Mouse (Mus musculus) MEL (cell line): Measurements from ENCODE around the gene Ankrd36. TPM values are rescaled to one million over a fixed set of nuclear protein-coding genes. Genes with fewer than 3 reads are reported as not detected.
"Not testable (repeated sequence)": the region's sequence is repeated elsewhere in the genome, so short reads cannot be mapped to it uniquely, and the experiment has no call there.

Source experiments
- DNase-seq: peaks from one replicate; pipeline ENCODE4 v3.0.0; 2011; ENCODE audit warnings: low read depth, low spot score
- H3K27ac ChIP-seq: 2 replicates; pipeline ENCODE4 v1.5.1; 2012; ENCODE audit warnings: low read depth, mild to moderate bottlenecking, control low read depth, low read length, moderate library complexity; ENCODE audit not compliant: control insufficient read depth
- H3K27me3 ChIP-seq, 2 experiments: fragments of 150-350 bp in 1 of 2; sonication (generic) in 1 of 2; 2 replicates each; pipeline ENCODE4 v1.6.1; 2012; ENCODE audit warnings: low read length in 2 of 2, mild to moderate bottlenecking in 2 of 2, improper control_type of control experiment in 1 of 2, moderate library complexity in 1 of 2; ENCODE audit not compliant: insufficient read depth in 2 of 2, control insufficient read depth in 1 of 2
- H3K36me3 ChIP-seq, 2 experiments: 2 replicates each; pipeline ENCODE4 v1.6.1; 2012 to 2014; ENCODE audit warnings: low read length in 2 of 2, improper control_type of control experiment in 1 of 2, inconsistent platforms in 1 of 2, mild to moderate bottlenecking in 1 of 2; ENCODE audit not compliant: insufficient read depth in 2 of 2, control insufficient read depth in 1 of 2
- H3K4me1 ChIP-seq, 2 experiments: fragments of 150-350 bp in 1 of 2; sonication (generic) in 1 of 2; 2 replicates each; pipeline ENCODE4 v1.6.1; 2012; ENCODE audit warnings: low read length in 2 of 2, improper control_type of control experiment in 1 of 2, mild to moderate bottlenecking in 1 of 2; ENCODE audit not compliant: insufficient read depth in 2 of 2, control insufficient read depth in 1 of 2
- H3K4me3 ChIP-seq, 2 experiments: fragments of 150-350 bp in 1 of 2; sonication (generic) in 1 of 2; 2 replicates each; pipeline ENCODE4 v1.5.1; 2012; ENCODE audit warnings: low read depth in 2 of 2, low read length in 2 of 2, mild to moderate bottlenecking in 2 of 2, moderate library complexity in 2 of 2, control low read depth in 1 of 2, improper control_type of control experiment in 1 of 2; ENCODE audit not compliant: control insufficient read depth in 1 of 2, insufficient read depth in 1 of 2
- H3K79me2 ChIP-seq: 2 replicates; pipeline ENCODE4 v1.6.1; 2012; ENCODE audit warnings: mild to moderate bottlenecking, low read length, moderate library complexity; ENCODE audit not compliant: control insufficient read depth, poor library complexity, insufficient read depth
- H3K9ac ChIP-seq: 2 replicates; pipeline ENCODE4 v1.6.1; 2012; ENCODE audit warnings: low read depth, mild to moderate bottlenecking, control low read depth, low read length, moderate library complexity; ENCODE audit not compliant: control insufficient read depth, poor library complexity, severe bottlenecking
- H3K9me3 ChIP-seq: fragments of 150-350 bp; sonication (generic); replicated peaks from 2 replicates; pipeline ENCODE4 v1.6.1; 2012; ENCODE audit warnings: mild to moderate bottlenecking, low read length, improper control_type of control experiment, moderate library complexity; ENCODE audit not compliant: insufficient read depth
- BHLHE40 ChIP-seq: IDR thresholded peaks from 2 replicates; pipeline ENCODE4 v1.6.1; 2012; ENCODE audit warnings: low read depth, mild to moderate bottlenecking, inconsistent platforms, low read length, improper control_type of control experiment, borderline replicate concordance
- CHD1 ChIP-seq: IDR thresholded peaks from 2 replicates; pipeline ENCODE4 v1.6.1; 2012; ENCODE audit warnings: low read depth, mild to moderate bottlenecking, inconsistent platforms, low read length, improper control_type of control experiment
- CTCF ChIP-seq, 3 experiments: IDR thresholded peaks in 2 of 3; conservative IDR thresholded peaks in 1 of 3; 2 replicates each; pipeline ENCODE4 v1.5.1; 2011 to 2012; ENCODE audit warnings: low read length in 3 of 3, low read depth in 2 of 3, mild to moderate bottlenecking in 2 of 3, improper control_type of control experiment in 1 of 3, inconsistent platforms in 1 of 3, mixed read lengths in 1 of 3, moderate library complexity in 1 of 3; ENCODE audit not compliant: control insufficient read depth in 1 of 3, insufficient read depth in 1 of 3, poor library complexity in 1 of 3, severe bottlenecking in 1 of 3
- EP300 ChIP-seq, 2 experiments: IDR thresholded peaks; 2 replicates each; pipeline ENCODE4 v1.6.1; 2011; ENCODE audit warnings: improper control_type of control experiment in 2 of 2, low read length in 2 of 2, low read depth in 1 of 2, mild to moderate bottlenecking in 1 of 2
- GABPA ChIP-seq: IDR thresholded peaks from 2 replicates; pipeline ENCODE4 v1.6.1; 2012; ENCODE audit warnings: low read depth, mild to moderate bottlenecking, inconsistent platforms, low read length, improper control_type of control experiment, moderate library complexity
- GATA1 ChIP-seq: IDR thresholded peaks from 2 replicates; pipeline ENCODE4 v1.6.1; 2011; ENCODE audit warnings: low read depth, low read length, improper control_type of control experiment
- KAT2A ChIP-seq: conservative IDR thresholded peaks from 2 replicates; pipeline ENCODE4 v1.6.1; 2012; ENCODE audit warnings: low read depth, low read length, improper control_type of control experiment, inconsistent platforms
- MAZ ChIP-seq: IDR thresholded peaks from 2 replicates; pipeline ENCODE4 v1.6.1; 2012; ENCODE audit warnings: low read depth, mild to moderate bottlenecking, inconsistent platforms, low read length, improper control_type of control experiment
- MEF2A ChIP-seq: IDR thresholded peaks from 2 replicates; pipeline ENCODE4 v1.6.1; 2014; ENCODE audit warnings: low read depth, mild to moderate bottlenecking, inconsistent platforms, low read length, improper control_type of control experiment; ENCODE audit not compliant: poor library complexity, insufficient replicate concordance, severe bottlenecking; ENCODE audit errors: extremely low read depth
- MXI1 ChIP-seq: IDR thresholded peaks from 2 replicates; pipeline ENCODE4 v1.6.1; 2011; ENCODE audit warnings: mild to moderate bottlenecking, low read depth, low read length, improper control_type of control experiment
- MYB ChIP-seq: IDR thresholded peaks from 2 replicates; pipeline ENCODE4 v1.6.1; 2011; ENCODE audit warnings: mild to moderate bottlenecking, low read depth, low read length, improper control_type of control experiment
- NRF1 ChIP-seq: IDR thresholded peaks from 2 replicates; pipeline ENCODE4 v1.6.1; 2014; ENCODE audit warnings: low read depth, mild to moderate bottlenecking, inconsistent platforms, low read length, improper control_type of control experiment, moderate library complexity; ENCODE audit not compliant: poor library complexity, insufficient read depth, severe bottlenecking
- TAL1 ChIP-seq: IDR thresholded peaks from 2 replicates; pipeline ENCODE4 v1.6.1; 2012; ENCODE audit warnings: mild to moderate bottlenecking, inconsistent platforms, low read length, moderate library complexity, mixed read lengths
- ZC3H11A ChIP-seq: IDR thresholded peaks from 2 replicates; pipeline ENCODE4 v1.6.1; 2012; ENCODE audit warnings: low read depth, mild to moderate bottlenecking, inconsistent platforms, low read length, improper control_type of control experiment
- ZKSCAN1 ChIP-seq: IDR thresholded peaks from 2 replicates; pipeline ENCODE4 v1.6.1; 2012; ENCODE audit warnings: low read depth, mild to moderate bottlenecking, inconsistent platforms, low read length, improper control_type of control experiment, moderate library complexity
- ZMIZ1 ChIP-seq: IDR thresholded peaks from 2 replicates; pipeline ENCODE4 v1.6.1; 2012; ENCODE audit warnings: low read depth, mild to moderate bottlenecking, inconsistent platforms, low read length, improper control_type of control experiment, moderate library complexity
- ZNF384 ChIP-seq: IDR thresholded peaks from 2 replicates; pipeline ENCODE4 v1.6.1; 2012; ENCODE audit warnings: low read depth, mild to moderate bottlenecking, inconsistent platforms, low read length, improper control_type of control experiment
- polyA plus RNA-seq, 2 experiments: library from polyadenylated mRNA; stranded (reverse) in 1 of 2; unstranded in 1 of 2; fragments of >175 nt in 1 of 2; fragments of >200 nt in 1 of 2; gene quantifications; 2 replicates each; pipeline versions ENCODE4 v1.2.1 to v1.2.4; 2012; ENCODE audit warnings: low replicate concordance in 2 of 2, low read depth in 1 of 2; ENCODE audit not compliant: insufficient read length in 2 of 2, insufficient read depth in 1 of 2, missing spikeins in 1 of 2
- total RNA-seq: library from RNA; depleted of rRNA; stranded (reverse); fragments of 300-350 nt; gene quantifications from 2 replicates; pipeline ENCODE4 v1.2.3, GENCODE M21; 2012

The Ankrd36 gene
- total and polyA plus RNA-seq, 3 experiments, result 3.2 to 3.4 TPM; not detected in 1

- peaks cover 5 to 9% of the 10 kb centered on the region in 2 experiments for H3K4me1 ChIP-seq
- H3K27me3 ChIP-seq, result no peaks in the 10 kb centered on the region
- H3K27ac ChIP-seq, result no peak overlapping the region
- H3K36me3 ChIP-seq, result peaks cover 26 to 39% of the 10 kb centered on the region in 2 experiments
- no peak for DNase-seq
- H3K79me2 ChIP-seq, result 0 out of 2 replicates have a peak, but pooled peaks cover 2% of the 10 kb centered on the region
- no peak overlapping the region for H3K4me3 ChIP-seq
- H3K9me3 ChIP-seq, result no peaks in the 10 kb centered on the region
- TF ChIP-seq ZNF384, result no peak
- TF ChIP-seq NRF1, result no peak
- no peak for TF ChIP-seq MEF2A
- no peak for TF ChIP-seq MYB
- TF ChIP-seq MXI1, result no peak
- no peak for TF ChIP-seq GABPA
- no peak for TF ChIP-seq ZC3H11A
- no peak for TF ChIP-seq MAZ
- TF ChIP-seq CHD1, result no peak
- no peak for TF ChIP-seq ZMIZ1
- TF ChIP-seq ZKSCAN1, result no peak
- no peak for TF ChIP-seq KAT2A
- no peak for TF ChIP-seq EP300 (IDR thresholded peaks at IDR 0.05; ENCODE audit: low read depth in 1 of 2, low read length in 2 of 2)
- TF ChIP-seq TAL1, result no peak
- TF ChIP-seq GATA1, result no peak
- no peak for TF ChIP-seq BHLHE40
- no peak overlapping the region for H3K9ac ChIP-seq
Observed at GRCm38 (mm10) chr11:5533108-5533507, 36.4 kb upstream of the Ankrd36 start.

GRCm38 (mm10) chr11:5537454-5537853 lies 32.0 kb upstream of the Ankrd36 start:
- not testable (repeated sequence) for H3K9me3 ChIP-seq, H3K27ac ChIP-seq, H3K4me3 ChIP-seq, DNase-seq, H3K9ac ChIP-seq
- peaks cover 20 to 37% of the 10 kb centered on the region in 2 experiments for H3K36me3 ChIP-seq
- peaks cover 33% of the 10 kb centered on the region for H3K79me2 ChIP-seq
- peaks cover 12 to 18% of the 10 kb centered on the region in 2 experiments for H3K4me1 ChIP-seq
- peak; percentile 93 for TF ChIP-seq ZNF384
- TF ChIP-seq CTCF (IDR thresholded peaks at IDR 0.05 in 2 of 3, conservative IDR thresholded peaks at IDR 0.05 in 1 of 3; ENCODE audit: control insufficient read depth in 1 of 3, insufficient read depth in 1 of 3, low read depth in 2 of 3, low read length in 3 of 3, poor library complexity in 1 of 3, severe bottlenecking in 1 of 3), result peak in 1 of 3 experiments; percentile 14; a peak in 1 of 6 replicates
- TF ChIP-seq, all 39 proteins: peak for 2; not testable (repeated sequence) for 37
- not testable (repeated sequence) for H3K27me3 ChIP-seq
